Mouse (Mus musculus): ENCODE data around the gene Ccdc146.

Gene Ccdc146

DNA sequence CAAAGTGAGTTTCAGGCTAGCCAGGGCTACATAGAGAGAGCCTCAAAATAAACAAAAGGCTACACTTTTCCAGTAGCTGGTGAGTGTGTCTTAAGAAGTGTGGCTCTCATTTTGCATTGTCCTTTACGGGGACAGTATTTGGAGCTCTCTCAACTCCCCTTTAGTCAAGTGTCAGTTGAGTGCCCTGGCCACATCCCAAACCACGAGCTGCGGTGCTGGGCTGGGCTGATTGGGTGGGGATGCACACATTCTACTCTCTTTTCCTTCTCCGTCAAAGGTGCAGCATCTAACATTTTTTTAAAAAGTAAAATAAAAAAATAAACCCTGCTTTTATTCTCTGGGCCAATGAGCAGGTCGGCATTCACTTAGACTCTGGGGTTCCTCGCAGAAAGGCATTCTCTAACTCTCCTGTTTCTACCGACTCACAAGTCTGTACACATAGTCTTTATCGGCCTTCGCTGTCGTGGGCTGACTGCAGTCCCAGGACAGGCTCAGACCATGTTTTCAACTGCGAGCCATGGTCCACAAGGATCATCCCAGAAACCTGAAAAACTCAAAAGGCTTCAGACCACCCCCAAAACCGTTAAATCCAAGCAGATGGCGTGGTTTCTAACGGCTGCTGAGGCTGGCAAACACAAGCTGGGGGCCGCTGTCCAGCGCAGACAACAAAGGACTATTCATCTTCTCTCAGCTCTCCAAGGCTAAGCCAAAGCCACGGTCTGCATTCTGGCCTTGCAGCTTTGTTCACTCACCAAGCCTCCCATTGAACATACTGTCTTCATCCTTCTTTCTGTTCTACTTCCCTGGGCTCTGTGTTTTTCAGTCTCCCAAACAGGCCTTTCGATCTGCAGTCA lies 161.0 kb downstream of the Ccdc146 start:
- no peak for DNase-seq (ENCODE audit: low spot score)

DNA sequence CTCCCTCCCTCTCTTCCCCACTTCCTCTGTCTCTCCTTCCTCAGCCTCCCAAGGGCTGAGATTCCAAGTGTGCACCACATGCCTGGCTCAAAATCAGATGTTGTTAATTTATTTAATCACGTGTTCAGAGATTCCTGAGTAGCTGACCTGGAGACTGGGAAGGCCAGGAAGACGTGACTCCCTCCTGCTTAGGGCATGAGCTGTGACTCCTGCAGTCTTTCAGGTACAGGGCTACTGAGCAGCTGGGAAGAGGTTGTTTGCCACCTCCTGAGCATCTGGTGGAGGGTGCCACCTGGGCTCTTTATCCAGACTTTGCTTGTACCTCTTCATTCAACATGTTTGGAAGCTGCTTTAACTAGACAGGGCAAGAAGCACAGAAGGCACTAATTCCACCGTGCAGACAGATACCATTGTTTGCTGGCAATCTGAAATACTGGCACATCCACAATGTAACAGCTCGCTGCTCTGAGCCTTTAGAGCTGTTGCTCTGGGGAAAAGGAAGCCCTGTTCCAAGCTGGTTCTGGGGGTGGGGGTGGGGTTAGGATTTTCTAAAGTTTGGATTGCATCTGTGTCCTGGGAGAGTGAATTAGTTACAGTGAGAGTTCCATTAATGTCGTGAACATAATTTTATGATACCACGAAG lies 163.2 kb downstream of the Ccdc146 start:
- DNase-seq (ENCODE audit: low spot score), result no peak

DNA sequence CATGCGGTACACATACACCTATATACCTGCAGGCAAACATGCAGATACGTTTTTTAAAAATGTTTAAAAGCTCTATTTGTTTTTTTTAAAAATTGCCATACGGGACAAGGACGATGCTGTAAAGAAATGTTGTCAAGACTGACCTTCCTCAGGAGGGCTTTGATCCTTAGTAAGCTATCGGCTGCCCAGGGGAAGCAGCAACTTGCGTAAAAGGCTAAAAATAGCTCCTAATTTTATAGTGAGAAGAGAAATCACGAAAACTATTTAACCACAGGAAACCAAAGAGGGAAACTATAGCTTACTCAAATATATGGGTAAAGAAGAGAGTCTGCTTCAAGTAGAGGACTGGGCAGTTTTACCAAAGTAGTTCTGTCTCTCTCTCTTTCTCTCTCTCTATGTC lies 163.7 kb downstream of the Ccdc146 start:
- DNase-seq (ENCODE audit: low spot score), result no peak

DNA sequence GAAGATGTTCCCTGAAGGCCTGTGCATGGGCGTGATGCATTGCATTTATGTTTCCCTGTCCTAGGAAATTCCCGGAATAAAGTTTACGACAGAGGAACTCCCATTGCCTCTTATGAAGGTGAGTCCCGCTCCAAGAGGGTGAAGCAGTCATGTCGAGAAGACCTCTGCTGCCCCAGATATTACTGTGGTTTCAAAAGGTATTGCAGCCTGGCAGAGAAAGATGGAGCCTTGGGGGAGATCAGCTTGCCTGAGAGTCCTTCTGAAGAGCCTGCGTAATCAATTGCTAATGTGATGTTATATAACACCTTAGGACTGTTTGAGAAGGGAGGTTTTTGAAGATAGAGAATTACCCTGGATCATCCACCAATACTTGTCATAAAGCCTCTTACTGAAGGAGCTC lies 166.7 kb downstream of the Ccdc146 start:
- DNase-seq (ENCODE audit: low spot score), result no peak

DNA sequence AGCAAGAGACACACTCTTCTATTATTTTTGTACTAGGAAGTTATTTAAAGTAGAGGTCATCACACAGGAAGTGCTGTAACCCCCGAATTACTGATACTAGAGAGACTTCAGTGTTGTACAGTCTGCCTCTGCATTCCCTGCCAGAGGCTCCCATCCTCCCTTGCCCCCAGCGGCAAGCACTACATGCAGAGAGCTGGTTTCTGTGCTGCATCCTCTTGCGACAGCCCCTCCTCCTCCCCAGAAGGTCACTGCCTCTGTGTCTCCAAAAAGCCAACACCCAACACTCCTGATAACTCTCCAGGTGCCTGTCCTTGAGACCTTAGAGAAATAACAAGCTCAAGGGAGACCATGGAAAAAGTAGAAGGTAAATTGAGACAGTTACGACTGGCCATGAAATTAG lies 167.4 kb downstream of the Ccdc146 start:
- no peak for DNase-seq (ENCODE audit: low spot score)

DNA sequence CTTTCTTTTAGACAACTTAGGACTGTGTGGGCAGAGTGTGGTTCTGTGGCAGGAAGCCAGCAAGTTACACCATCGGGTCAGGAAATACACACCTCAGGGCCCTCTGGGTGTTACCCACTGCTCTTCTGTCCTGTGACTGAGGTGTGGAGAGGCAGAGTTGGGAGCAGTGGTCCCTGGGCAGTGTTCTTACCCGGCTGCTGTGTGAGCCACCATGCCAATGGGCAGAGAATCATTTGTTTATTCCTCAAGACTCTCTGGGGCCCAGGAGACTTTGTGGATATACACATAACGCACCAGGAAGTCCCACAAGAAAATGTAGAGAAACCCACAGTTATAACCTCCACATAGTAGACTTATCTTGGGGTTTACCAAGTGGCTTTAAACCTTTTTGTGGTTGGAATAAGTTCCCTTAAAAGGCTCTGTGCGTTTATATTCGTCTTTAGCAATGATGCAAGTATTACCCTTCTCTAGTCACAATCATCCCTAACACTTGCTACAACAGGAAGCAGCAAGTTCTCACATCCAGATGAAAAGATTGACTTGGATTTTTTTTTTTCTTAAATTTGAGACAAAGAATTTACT lies 168.8 kb downstream of the Ccdc146 start:
- no peak for DNase-seq (ENCODE audit: low spot score)

DNA sequence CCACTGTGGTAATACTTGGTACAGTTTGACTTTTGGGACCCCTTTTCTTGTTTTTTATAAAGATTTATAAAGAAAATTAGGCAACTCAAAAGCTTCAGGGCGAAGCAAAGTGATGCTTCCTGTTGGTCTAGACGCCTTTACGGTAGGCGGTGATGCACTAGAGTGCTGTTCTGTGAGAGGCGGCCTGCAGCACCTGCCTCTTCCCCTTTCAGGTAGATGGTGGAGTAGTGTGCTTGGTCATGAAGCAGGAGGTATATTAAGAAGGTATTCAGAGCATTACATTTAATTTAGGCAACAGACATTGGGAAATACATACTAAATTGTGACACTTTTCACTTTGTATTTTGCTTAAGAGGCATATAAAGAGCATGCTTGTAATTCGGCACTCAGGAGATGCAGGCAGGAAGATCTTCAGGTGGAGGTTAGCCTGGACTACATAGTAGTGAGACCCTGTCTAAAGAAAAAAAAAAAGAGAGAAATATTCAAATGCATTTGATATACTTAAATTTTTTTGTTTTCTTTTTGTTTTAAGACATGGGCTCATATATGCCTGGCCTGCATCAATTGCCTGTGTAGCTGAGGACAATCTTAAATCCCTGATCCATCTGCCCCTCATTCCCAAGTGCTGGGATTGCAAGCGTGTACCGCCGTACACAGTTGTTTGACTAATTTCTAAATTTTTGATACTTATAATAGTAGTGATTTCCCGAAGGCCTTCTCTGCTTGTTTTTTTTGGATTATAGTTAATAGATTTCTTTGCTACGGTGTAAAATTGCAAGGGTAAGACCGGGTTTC lies 169.5 kb downstream of the Ccdc146 start:
- no peak for DNase-seq (ENCODE audit: low spot score)

DNA sequence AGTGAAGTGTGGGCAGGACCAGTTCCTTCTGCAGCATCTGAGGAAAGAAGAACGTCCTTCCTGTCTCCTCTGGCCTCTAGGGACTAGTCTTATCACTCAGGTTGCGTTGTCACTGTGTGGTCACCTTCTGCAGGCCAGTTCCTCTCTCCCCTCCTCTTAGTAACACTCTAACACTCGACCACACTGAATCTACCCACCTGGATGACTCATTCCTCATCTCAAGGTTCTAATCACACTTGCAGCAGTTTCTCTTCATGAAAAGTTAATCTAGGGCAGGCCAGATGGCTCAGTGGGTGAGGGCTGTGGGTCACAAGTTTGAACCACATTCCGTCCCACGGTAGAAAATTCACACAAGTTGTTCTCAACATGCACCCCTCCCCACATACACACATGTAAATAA lies 175.6 kb downstream of the Ccdc146 start:
- DNase-seq (ENCODE audit: low spot score), result no peak

DNA sequence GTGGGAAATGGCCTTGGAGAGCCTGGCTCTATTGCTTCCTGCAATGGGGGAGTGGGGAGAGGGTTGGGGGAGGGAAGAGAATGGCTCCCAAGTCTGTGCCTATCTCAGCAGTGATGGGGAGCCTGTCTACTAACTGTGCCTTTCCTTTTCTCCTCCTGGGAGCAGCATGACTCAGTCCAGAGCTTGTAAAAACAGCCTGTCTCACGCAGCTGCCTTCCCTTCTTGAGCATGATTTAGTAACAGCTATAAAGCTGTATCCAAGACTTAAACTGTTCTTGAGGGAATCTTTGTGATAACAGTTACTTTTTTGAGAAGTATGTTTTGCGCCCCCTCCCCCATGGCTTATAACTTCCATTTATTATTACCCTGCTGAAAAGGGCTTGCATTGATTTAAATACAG lies 176.6 kb downstream of the Ccdc146 start:
- no peak for DNase-seq (ENCODE audit: low spot score)

DNA sequence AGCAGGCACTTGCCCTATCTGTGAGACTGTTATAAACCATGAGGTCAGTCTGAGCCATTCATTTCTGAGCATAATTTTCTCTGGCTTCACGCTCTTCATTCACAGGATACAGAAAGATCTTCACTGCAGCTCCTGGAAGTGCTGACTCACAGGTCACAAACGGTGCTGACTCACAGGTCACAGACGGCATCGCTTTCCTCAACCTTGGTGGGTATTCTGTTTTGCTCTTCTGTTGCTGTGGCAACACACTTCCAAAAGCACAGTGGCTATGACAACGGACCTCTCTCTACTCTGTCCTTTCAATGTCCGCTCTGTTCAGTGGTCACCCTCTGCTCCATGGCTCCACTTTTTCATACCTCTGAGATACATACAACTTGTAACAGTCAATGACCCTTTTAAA lies 177.7 kb downstream of the Ccdc146 start:
- no peak for DNase-seq (ENCODE audit: low spot score)

DNA sequence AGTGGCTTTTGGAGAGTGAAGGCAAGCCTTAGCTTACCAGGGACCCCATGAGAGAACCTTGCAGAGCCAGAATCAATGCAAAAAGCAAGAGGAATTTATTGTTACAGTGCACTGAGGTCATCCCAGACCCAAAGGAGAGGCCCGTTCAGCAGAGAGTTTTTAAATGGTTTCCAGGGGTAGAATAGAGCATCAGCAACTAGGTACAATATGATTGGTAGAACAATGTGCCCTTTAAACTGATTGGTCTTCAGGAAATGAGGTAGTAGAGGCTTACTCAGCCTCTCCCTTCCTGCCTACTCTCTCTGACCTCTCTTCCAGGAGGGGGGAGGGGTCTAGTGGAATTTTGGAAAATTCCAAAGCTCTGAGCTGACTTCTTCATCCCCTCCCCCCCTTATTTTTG lies 179.2 kb downstream of the Ccdc146 start:
- no peak for DNase-seq (ENCODE audit: low spot score)

DNA sequence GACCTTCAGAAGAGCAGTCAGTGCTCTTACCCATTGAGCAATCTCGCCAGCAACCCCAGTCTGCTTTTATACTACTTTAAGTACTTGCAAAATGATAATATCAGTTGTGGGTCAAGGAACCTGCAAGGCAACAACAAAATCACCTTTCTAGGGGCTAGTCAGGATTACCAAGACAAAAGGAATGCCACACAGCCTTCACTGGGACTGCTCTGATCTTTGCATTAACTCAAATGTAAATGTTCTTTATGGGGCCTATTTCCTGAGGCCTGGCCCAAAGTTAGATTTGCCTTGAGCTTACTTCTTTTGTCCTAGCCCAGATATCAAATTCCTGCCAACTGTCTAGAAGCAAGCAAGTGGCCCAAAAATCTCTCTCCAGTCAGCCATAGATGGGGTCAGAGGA lies 179.9 kb downstream of the Ccdc146 start:
- no peak for DNase-seq (ENCODE audit: low spot score)

Data from ovary, postnatal 10 days (tissue).